Mouse (Mus musculus): ENCODE results near the gene Birc7.

GRCm38 (mm10) chr2:180954061-180955047, 25.5 kb downstream of the Birc7 start, which contains the start of gene Nkain4:
- TF ChIP-seq GATA1 (IDR thresholded peaks at IDR 0.05; ENCODE audit: borderline replicate concordance, low read length) (no peak), FLI1 (IDR thresholded peaks at IDR 0.05; ENCODE audit: low read length) (no peak)

Measured in megakaryocyte, embryonic 14.5 days (primary cell).